Mouse (Mus musculus) midbrain, embryonic 14.5 days (tissue): Measurements from ENCODE around the gene Hoxd8. TPM values are rescaled to one million over a fixed set of nuclear protein-coding genes. Genes with fewer than 3 reads are reported as not detected.

Experiments used
- ATAC-seq: fragments of 200-750 bp; cut with Nextera tagmentation; 2 replicates; pipeline ENCODE4 v1.8.0; 2017; ENCODE audit warnings: moderate number of reproducible peaks, moderate library complexity; ENCODE audit not compliant: low FRiP score, low TSS enrichment
- DNase-seq: peaks from one replicate; pipeline ENCODE4 v3.0.0-alpha.2; 2015
- H3K27ac ChIP-seq: fragments of 300-500 bp; sonication (generic); replicated peaks from 2 replicates; pipeline ENCODE4 v1.5.1; 2014; ENCODE audit warnings: mild to moderate bottlenecking, low read depth, low read length, moderate library complexity
- H3K27me3 ChIP-seq: fragments of 300-500 bp; sonication (generic); 2 replicates; pipeline ENCODE4 v1.6.1; 2014; ENCODE audit warnings: low read length, control low read depth, mixed read lengths; ENCODE audit not compliant: control insufficient read depth, insufficient read depth
- H3K36me3 ChIP-seq: fragments of 300-500 bp; sonication (generic); 2 replicates; pipeline ENCODE4 v1.6.1; 2014; ENCODE audit warnings: low read length, control low read depth; ENCODE audit not compliant: control insufficient read depth, insufficient read depth
- H3K4me1 ChIP-seq: fragments of 300-500 bp; sonication (generic); 2 replicates; pipeline ENCODE4 v1.6.1; 2014; ENCODE audit warnings: mild to moderate bottlenecking, antibody characterized with exemption, low read length, control low read depth; ENCODE audit not compliant: control insufficient read depth, insufficient read depth
- H3K4me2 ChIP-seq: fragments of 300-500 bp; sonication (generic); 2 replicates; pipeline ENCODE4 v1.6.1; 2014; ENCODE audit warnings: mild to moderate bottlenecking, low read length, moderate library complexity
- H3K4me3 ChIP-seq: fragments of 300-500 bp; sonication (generic); replicated peaks from 2 replicates; pipeline ENCODE4 v1.5.1; 2014; ENCODE audit warnings: low read depth, low read length
- H3K9ac ChIP-seq: fragments of 300-500 bp; sonication (generic); replicated peaks from 2 replicates; pipeline ENCODE4 v1.6.1; 2014; ENCODE audit warnings: mild to moderate bottlenecking, low read length, moderate library complexity
- H3K9me3 ChIP-seq: fragments of 300-500 bp; sonication (generic); 2 replicates; pipeline ENCODE4 v1.6.1; 2016; ENCODE audit warnings: low read length, control low read depth, mixed read lengths; ENCODE audit not compliant: control insufficient read depth
- WGBS: fragments of 180-500 bp; shearing (Covaris S2); extraction: QIAGEN DNeasy Blood & Tissue Kit; methylation state at CpG from one replicate; pipeline ENCODE4 v1.1.7; 2014; 5-methylcytosine and 5-hydroxymethylcytosine counted together
- polyA plus RNA-seq: library from polyadenylated mRNA; unstranded; fragments of >200 nt; fragmentation: Nextera tagmentation; extraction: Ambion mirVana; gene quantifications from 2 replicates; pipeline ENCODE4 v1.2.1, GENCODE M21; 2014

Hoxd8 gene
- polyA plus RNA-seq, 1 experiment from 2014 or later, result not detected

- WGBS, result 3% methylated on average over 23 of the region's 23 CpGs
- Histone ChIP-seq H3K27ac (no peak overlapping the region), H3K4me1 (no peaks in the 10 kb centered on the region), H3K27me3 (peaks cover 99% of the 10 kb centered on the region), H3K36me3 (no peaks in the 10 kb centered on the region), H3K9me3 (no peaks in the 10 kb centered on the region), H3K9ac (no peak overlapping the region), H3K4me3 (no peak overlapping the region), H3K4me2 (no peak overlapping the region)
- no peak for ATAC-seq
- no peak for DNase-seq
These were observed 4.5 kb upstream of the Hoxd8 start for GRCm38 (mm10) chr2:74699664-74700545.

DNA sequence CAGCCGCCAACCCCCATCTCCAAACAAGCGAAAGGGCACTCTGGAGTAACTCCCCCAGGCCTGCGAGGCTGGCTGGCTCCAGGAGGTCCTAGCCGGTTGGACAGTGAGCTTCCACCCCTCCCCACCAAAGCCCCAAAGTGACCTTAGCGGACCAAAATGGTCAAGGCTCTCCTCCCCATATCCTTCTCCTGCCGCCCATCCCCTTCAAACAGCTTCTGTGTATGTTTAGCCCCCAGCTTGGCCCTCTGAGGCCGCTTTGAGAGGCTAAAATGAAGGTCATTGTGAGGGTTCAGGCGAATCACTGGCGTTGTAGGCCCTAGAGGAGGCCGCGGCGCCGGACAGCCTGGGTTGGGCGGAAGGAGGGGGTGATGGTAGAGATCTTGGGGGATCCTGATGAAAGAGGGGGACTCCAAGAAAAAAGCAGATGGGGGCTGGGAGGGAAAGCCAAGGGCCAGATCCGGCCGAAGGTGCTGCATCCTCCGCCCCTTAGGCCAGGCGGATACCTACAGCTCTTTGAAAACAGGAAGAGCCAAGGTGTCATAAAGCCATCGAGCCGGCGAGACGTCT lies 3.8 kb upstream of the Hoxd8 start:
- H3K4me3 ChIP-seq, result no peak overlapping the region
- H3K27me3 ChIP-seq, result peaks cover 96% of the 10 kb centered on the region
- no peak for ATAC-seq
- no peaks in the 10 kb centered on the region for H3K9me3 ChIP-seq
- DNase-seq, result no peak
- no peak overlapping the region for H3K9ac ChIP-seq
- H3K4me2 ChIP-seq, result no peak overlapping the region
- no peak overlapping the region for H3K27ac ChIP-seq
- WGBS, result 1% methylated on average over 22 of the region's 22 CpGs
- no peaks in the 10 kb centered on the region for H3K4me1 ChIP-seq
- no peaks in the 10 kb centered on the region for H3K36me3 ChIP-seq

GRCm38 (mm10) chr2:74701949-74702819 lies 2.2 kb upstream of the Hoxd8 start:
- ATAC-seq (no peak), DNase-seq (peak; percentile 94)
- H3K4me1 ChIP-seq, result no peaks in the 10 kb centered on the region
- H3K9me3 ChIP-seq, result no peaks in the 10 kb centered on the region
- 12% methylated on average over 17 of the region's 17 CpGs for WGBS
- no peak overlapping the region for H3K9ac ChIP-seq
- H3K27me3 ChIP-seq, result peaks cover 95% of the 10 kb centered on the region
- no peak overlapping the region for H3K27ac ChIP-seq
- no peaks in the 10 kb centered on the region for H3K36me3 ChIP-seq
- no peak overlapping the region for H3K4me2 ChIP-seq
- H3K4me3 ChIP-seq, result no peak overlapping the region

DNA sequence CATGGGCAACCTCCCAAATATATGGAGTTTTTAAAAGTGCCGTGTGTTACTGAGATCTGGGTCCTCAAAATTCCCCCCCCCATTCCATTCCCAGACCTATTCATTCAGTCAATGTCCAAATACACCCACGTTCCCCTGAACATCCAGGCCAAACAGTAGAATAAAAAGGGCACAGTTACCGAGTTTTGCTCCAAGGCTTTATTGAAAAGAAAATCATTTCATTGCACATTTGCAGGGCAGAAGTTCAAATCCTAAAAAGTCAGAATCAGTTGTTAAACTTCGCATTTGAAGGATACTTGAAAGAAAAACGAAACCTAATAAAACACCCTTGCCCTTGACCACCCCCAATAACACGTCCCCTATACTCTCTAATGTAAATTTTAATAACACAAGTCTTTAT lies 1.6 kb upstream of the Hoxd8 start:
- no peak overlapping the region for H3K4me3 ChIP-seq
- no peak for ATAC-seq
- H3K9ac ChIP-seq, result no peak overlapping the region
- no peaks in the 10 kb centered on the region for H3K36me3 ChIP-seq
- H3K9me3 ChIP-seq, result no peaks in the 10 kb centered on the region
- H3K4me2 ChIP-seq, result no peak overlapping the region
- H3K27me3 ChIP-seq, result peaks cover 95% of the 10 kb centered on the region
- DNase-seq, result no peak
- H3K4me1 ChIP-seq, result no peaks in the 10 kb centered on the region
- 10% methylated on average over 6 of the region's 6 CpGs for WGBS
- no peak overlapping the region for H3K27ac ChIP-seq

DNA sequence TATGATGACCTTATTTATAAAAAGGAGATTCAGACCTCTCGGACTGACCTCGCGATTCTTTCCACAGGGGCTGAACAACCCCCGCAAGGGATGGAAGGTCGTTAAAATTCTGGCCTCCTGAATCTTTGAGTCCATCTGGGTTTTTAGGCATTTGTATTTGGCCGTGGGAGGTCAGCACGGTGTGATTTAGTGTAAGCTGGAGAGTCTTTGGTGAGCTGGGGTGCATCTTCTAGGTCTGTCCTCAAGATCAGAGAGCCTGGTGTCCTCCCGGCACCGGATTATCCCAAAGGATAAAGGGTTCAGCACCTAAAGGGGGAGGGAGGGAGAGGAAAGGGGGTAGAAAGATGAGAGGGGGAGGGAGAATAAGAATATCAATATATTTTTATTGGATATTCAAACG lies 1.1 kb upstream of the Hoxd8 start:
- no peak for DNase-seq
- no peak overlapping the region for H3K4me3 ChIP-seq
- no peak overlapping the region for H3K4me2 ChIP-seq
- 3% methylated on average over 10 of the region's 10 CpGs for WGBS
- no peak overlapping the region for H3K27ac ChIP-seq
- H3K27me3 ChIP-seq, result peaks cover 95% of the 10 kb centered on the region
- no peak overlapping the region for H3K9ac ChIP-seq
- ATAC-seq, result no peak
- H3K9me3 ChIP-seq, result no peaks in the 10 kb centered on the region
- H3K36me3 ChIP-seq, result no peaks in the 10 kb centered on the region
- H3K4me1 ChIP-seq, result no peaks in the 10 kb centered on the region

DNA sequence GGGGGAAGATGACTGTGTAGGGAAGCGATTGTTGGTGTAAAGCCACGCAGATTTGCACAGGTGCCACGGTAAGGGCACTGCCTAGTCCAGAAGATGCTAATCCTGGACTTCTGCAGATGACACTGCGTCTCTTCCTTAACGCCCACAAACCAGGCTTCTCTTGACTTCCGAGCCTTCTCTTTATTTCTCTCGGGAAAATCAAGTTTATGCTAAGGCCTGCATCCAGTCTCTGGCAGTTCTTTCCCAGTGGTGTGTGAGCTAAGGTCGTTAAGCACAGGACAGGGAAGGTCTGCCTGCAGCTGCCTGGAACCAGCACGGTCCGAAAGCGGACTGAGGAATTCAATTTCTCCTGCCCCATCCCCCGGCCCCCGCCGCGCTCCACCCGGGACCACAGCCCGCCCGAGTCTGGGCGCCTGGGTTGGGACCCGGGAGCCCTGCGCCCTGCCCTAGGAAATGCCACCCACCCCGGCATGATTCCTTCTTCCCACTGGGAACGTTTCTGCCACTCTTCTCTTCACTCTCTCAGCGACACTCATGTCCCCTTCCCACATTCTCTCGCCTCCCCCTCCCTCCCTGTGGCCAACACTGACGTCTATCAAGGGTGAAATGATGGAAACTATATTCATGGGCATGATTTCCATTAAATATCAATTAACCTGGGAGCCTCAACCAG lies 559 bp upstream of the Hoxd8 start:
- no peaks in the 10 kb centered on the region for H3K9me3 ChIP-seq
- DNase-seq (no peak), ATAC-seq (no peak)
- H3K27ac ChIP-seq, result no peak overlapping the region
- no peaks in the 10 kb centered on the region for H3K36me3 ChIP-seq
- 1% methylated on average over 26 of the region's 26 CpGs for WGBS
- H3K4me3 ChIP-seq, result no peak overlapping the region
- H3K4me2 ChIP-seq, result no peak overlapping the region
- no peak overlapping the region for H3K9ac ChIP-seq
- peaks cover 95% of the 10 kb centered on the region for H3K27me3 ChIP-seq
- H3K4me1 ChIP-seq, result no peaks in the 10 kb centered on the region

DNA sequence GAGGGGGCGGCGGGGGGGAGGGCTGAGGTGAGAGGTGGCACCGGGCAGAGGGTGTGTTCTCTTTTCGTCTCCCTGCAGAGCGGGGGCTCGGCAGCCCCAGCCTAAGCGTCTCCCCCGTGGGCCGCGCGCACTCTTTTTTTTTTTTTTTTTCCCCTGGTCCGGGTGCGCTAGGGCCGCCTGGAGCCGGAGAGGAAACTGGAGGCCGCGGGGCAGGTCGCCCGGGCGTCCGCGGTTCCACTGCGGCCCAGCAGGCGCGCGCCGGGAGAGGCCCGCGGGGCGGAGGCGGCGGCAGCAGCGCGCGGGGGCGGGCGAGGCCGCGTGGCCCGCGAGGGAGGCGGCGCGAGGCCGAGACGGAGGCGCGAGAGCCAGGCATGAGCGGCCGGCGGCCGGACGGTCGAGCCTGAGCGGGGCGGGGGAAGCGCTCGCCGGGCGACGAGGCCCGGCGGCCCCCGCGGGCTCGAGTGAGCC lies 618 bp downstream of the Hoxd8 start:
- Histone ChIP-seq H3K4me3 (peak overlapping the region; percentile 24), H3K4me2 (peak overlapping the region; percentile 51), H3K9me3 (no peaks in the 10 kb centered on the region), H3K9ac (no peak overlapping the region), H3K27ac (no peak overlapping the region), H3K36me3 (no peaks in the 10 kb centered on the region), H3K27me3 (peaks cover 94% of the 10 kb centered on the region), H3K4me1 (no peaks in the 10 kb centered on the region)
- ATAC-seq (no peak), DNase-seq (no peak)
- WGBS, result under 1% methylated on average over 62 of the region's 66 CpGs

DNA sequence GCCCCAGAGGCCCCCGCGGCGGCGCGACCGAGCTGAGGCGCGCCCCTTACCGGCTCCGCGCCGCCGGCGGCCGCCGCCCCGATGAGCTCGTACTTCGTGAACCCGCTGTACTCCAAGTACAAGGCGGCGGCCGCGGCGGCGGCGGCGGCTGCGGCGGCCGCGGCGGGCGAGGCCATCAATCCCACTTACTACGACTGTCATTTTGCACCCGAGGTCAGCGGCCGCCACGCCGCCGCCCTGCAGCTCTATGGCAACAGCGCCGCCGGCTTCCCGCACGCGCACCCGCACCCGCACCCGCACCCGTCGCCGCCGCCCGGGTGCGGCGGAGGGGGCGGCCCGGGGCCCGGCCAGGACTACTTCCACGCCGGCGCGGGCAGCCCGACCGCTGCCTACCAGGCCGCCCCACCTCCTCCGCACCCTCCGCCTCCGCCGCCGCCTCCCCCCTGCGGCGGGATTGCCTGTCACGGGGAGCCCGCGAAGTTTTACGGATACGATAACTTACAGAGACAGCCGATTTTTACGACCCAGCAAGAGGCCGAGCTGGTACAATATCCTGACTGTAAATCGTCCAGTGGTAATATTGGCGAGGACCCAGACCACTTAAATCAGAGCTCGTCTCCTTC lies 1.2 kb downstream of the Hoxd8 start:
- under 1% methylated on average over 69 of the region's 85 CpGs for WGBS
- H3K4me1 ChIP-seq, result no peaks in the 10 kb centered on the region
- H3K9me3 ChIP-seq, result no peaks in the 10 kb centered on the region
- ATAC-seq, result no peak
- no peaks in the 10 kb centered on the region for H3K36me3 ChIP-seq
- H3K9ac ChIP-seq, result no peak overlapping the region
- peak overlapping the region; percentile 51 for H3K4me2 ChIP-seq
- DNase-seq, result no peak
- H3K4me3 ChIP-seq, result peak overlapping the region; percentile 24
- no peak overlapping the region for H3K27ac ChIP-seq
- peaks cover 94% of the 10 kb centered on the region for H3K27me3 ChIP-seq
